Mouse (Mus musculus) liver, embryonic 16.5 days (tissue): Measurements from ENCODE around the gene Maats1. TPM values are rescaled to one million over a fixed set of nuclear protein-coding genes. Genes with fewer than 3 reads are reported as not detected.

ENCODE experiments used
- ATAC-seq: fragments of 200-750 bp; cut with Nextera tagmentation; 2 replicates; pipeline ENCODE4 v1.8.0; 2017; ENCODE audit warnings: low read depth, mild to moderate bottlenecking, moderate number of reproducible peaks, moderate library complexity
- H3K27ac ChIP-seq: fragments of 300-500 bp; sonication (generic); 2 replicates; pipeline ENCODE4 v1.5.1; 2014; ENCODE audit warnings: mild to moderate bottlenecking, low read length
- H3K27me3 ChIP-seq: fragments of 300-500 bp; sonication (generic); 2 replicates; pipeline ENCODE4 v1.6.1; 2014; ENCODE audit warnings: low read depth, low read length, mixed read lengths; ENCODE audit not compliant: control insufficient read depth, insufficient read depth
- H3K36me3 ChIP-seq: fragments of 300-500 bp; sonication (generic); 2 replicates; pipeline ENCODE4 v1.6.1; 2014; ENCODE audit warnings: mild to moderate bottlenecking; ENCODE audit not compliant: control insufficient read depth, insufficient read depth
- H3K4me1 ChIP-seq: fragments of 300-500 bp; sonication (generic); 2 replicates; pipeline ENCODE4 v1.6.1; 2014; ENCODE audit warnings: low read depth, low read length, mixed read lengths; ENCODE audit not compliant: control insufficient read depth
- H3K4me2 ChIP-seq: fragments of 300-500 bp; sonication (generic); 2 replicates; pipeline ENCODE4 v1.6.1; 2014; ENCODE audit warnings: low read depth, low read length, mixed read lengths
- H3K4me3 ChIP-seq: fragments of 300-500 bp; sonication (generic); 2 replicates; pipeline ENCODE4 v1.5.1; 2014; ENCODE audit warnings: low read depth, mild to moderate bottlenecking, low read length
- H3K9ac ChIP-seq: fragments of 300-500 bp; sonication (generic); 2 replicates; pipeline ENCODE4 v1.6.1; 2014; ENCODE audit warnings: low read depth, low read length
- H3K9me3 ChIP-seq: fragments of 300-500 bp; sonication (generic); replicated peaks from 2 replicates; pipeline ENCODE4 v1.6.1; 2016; ENCODE audit warnings: low read length; ENCODE audit not compliant: control insufficient read depth
- WGBS: fragments of 180-500 bp; shearing (Covaris S2); extraction: QIAGEN DNeasy Blood & Tissue Kit; methylation state at CpG from one replicate; pipeline ENCODE4 v1.1.7; 2014; ENCODE audit not compliant: insufficient replicate concordance; 5-methylcytosine and 5-hydroxymethylcytosine counted together
- polyA plus RNA-seq: library from polyadenylated mRNA; unstranded; fragments of >200 nt; fragmentation: Nextera tagmentation; extraction: Ambion mirVana; gene quantifications from 2 replicates; pipeline ENCODE4 v1.2.1, GENCODE M21; 2015

Gene Maats1
- polyA plus RNA-seq, 1 experiment from 2014 or later: 0.06 TPM

DNA sequence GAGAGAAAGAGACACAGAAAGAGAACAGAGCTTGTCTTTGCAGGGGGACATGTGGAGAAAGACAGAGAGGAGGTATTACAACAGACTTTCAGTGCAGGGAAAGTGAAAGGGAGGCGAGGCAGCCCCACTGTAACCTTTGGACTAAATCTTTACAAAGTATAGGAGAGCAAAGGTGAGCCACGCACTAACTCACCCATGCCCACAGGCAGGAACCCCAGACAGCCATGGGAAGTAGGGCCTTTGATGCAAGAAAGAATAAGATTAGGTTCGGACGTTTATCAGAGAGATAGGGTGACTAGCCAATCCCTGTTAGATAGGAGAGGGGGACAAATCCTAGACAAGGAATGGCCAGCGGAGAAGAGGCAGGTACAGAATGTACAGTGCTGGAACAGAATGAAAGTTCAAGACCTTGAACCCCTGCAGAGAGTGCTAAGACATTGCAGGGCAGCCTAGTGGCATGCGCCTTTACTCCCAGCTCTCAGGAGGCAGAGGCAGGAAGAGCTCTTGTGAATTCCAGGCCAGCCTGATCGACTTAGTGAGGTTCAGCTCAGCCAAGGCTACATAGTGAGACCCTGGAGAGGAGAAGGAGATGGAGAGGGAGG lies 59.3 kb downstream of the Maats1 start:
- Histone ChIP-seq H3K4me3 (no peak overlapping the region), H3K36me3 (no peaks in the 10 kb centered on the region), H3K27ac (peak overlapping the region; percentile 76), H3K27me3 (no peaks in the 10 kb centered on the region), H3K4me1 (peaks cover 4% of the 10 kb centered on the region), H3K9ac (no peak overlapping the region), H3K9me3 (no peaks in the 10 kb centered on the region), H3K4me2 (0 out of 2 replicates have a peak overlapping the region, but pooled peaks have one; percentile 28)
- ATAC-seq: peak; percentile 75
- 40% methylated on average over 7 of the region's 7 CpGs for WGBS

DNA sequence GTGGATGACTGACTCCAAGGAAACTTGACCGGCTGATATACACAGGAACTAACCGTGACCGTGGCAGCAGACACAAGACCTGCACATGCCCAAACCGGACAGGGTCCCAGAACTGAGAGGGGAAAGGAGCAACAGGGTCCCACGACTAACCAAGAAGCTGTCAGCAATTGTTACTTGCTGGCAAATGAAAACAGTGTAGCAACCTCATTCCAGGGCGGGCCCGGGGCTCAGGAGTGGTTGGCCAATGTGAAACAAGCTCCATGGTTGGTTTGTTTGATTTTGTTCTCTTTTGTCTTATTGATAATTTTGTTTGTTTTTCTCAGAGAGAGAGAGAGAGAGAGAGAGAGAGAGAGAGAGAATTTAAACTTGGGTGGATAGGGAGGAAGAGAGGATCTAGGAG lies 61.0 kb downstream of the Maats1 start:
- Histone ChIP-seq H3K9me3 (no peaks in the 10 kb centered on the region), H3K4me1 (peaks cover 4% of the 10 kb centered on the region), H3K4me3 (no peak overlapping the region), H3K27me3 (no peaks in the 10 kb centered on the region), H3K9ac (no peak overlapping the region), H3K36me3 (no peaks in the 10 kb centered on the region), H3K27ac (no peak overlapping the region; the same call in 1 of the 2 replicates), H3K4me2 (no peak overlapping the region)
- ATAC-seq: no peak
- 55% methylated on average over 7 of the region's 7 CpGs for WGBS

DNA sequence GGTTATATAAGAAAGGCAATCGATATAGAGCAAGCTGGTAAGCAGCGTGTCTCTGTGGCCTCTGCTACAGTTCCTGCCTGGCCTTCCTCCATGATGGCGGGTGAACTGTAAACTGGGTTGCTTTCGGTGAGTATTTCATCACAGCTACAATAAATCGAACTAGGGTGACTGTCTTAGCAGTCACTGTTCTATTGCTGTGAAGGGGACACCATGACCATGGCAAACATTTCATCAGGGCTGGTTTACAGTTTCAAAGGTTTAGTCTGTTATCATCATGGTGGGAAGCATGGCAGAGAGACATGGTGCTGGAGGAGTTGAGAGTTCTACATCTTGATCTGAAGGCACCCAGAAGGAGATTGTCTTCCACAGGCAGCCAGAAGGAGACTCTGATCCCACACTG lies 62.1 kb downstream of the Maats1 start:
- Histone ChIP-seq H3K4me1 (peaks cover under 1% of the 10 kb centered on the region), H3K27ac (peak overlapping the region; percentile 33), H3K27me3 (no peaks in the 10 kb centered on the region), H3K36me3 (no peaks in the 10 kb centered on the region), H3K9ac (no peak overlapping the region), H3K4me2 (no peak overlapping the region), H3K4me3 (no peak overlapping the region), H3K9me3 (no peaks in the 10 kb centered on the region)
- WGBS: 59% methylated on average over 5 of the region's 5 CpGs
- peak; percentile 50 for ATAC-seq

DNA sequence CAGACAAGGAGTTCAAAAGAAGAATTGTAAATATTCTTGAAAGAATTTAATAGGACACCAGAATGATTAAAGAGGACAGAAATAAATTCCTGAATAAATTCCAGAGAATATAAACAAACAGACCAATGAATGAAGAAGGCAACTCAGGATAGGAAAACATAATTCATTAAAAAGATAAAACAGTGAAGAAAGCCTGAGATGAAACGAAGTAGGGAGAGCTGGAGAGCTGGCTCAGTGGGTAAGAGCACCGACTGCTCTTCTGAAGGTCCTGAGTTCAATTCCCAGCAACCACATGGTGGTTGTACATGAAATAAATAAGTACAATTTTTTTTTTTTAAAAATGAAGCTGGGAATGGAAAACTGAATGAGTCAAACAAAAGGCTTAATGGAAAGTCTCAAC lies 67.2 kb downstream of the Maats1 start:
- no peak overlapping the region for H3K27ac ChIP-seq
- WGBS: 52% methylated on average over 2 of the region's 2 CpGs

DNA sequence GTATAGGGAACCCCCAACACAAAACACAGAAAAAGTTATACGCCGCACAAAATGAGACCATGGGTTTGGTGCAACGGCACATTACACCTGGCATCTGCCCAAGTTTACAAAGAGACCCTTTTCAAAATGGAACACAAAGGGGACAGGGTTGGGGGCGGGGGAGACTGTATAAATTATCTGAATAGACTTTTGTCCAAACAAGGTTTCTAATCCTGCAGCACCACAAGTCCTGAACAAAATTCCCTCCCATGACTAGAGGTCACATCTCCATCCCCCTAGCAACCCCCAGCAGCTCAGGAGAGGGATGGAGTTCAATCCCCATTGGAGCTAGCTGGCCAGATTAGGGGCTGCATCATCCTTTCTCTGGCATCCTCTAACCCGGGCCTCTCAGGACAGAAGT lies 69.5 kb downstream of the Maats1 start:
- Histone ChIP-seq H3K9me3 (no peaks in the 10 kb centered on the region), H3K27ac (no peak overlapping the region), H3K9ac (no peak overlapping the region), H3K27me3 (no peaks in the 10 kb centered on the region), H3K4me2 (no peak overlapping the region), H3K36me3 (no peaks in the 10 kb centered on the region), H3K4me3 (no peak overlapping the region), H3K4me1 (no peaks in the 10 kb centered on the region)
- WGBS: 53% methylated on average over 5 of the region's 5 CpGs
- no peak for ATAC-seq

More for the DNA sequence above, 67.2 kb downstream of the Maats1 start:
- Histone ChIP-seq H3K4me1 (no peaks in the 10 kb centered on the region), H3K9me3 (no peaks in the 10 kb centered on the region), H3K27me3 (no peaks in the 10 kb centered on the region), H3K4me2 (no peak overlapping the region), H3K36me3 (no peaks in the 10 kb centered on the region), H3K4me3 (no peak overlapping the region), H3K9ac (no peak overlapping the region)
- ATAC-seq: no peak

DNA sequence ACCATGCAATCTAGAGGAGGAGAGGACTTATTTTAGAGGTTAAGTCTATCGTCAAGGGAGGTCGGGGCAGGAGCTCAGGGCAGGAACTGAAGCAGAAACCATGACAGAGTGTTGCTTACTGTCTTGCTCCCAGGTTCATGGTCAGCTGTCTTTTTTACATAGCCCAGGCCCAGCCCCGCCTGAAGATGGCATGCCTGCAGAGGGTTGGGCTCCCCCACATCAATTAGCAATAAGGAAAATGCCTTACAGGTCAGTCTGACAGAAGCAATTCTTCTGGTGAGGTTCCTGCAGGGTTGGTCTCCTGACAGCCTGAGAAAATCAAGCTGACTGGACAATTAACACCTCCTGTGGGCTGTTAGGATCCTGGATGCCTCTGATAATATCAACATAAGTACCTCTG lies 70.3 kb downstream of the Maats1 start:
- Histone ChIP-seq H3K27ac (no peak overlapping the region), H3K4me1 (no peaks in the 10 kb centered on the region), H3K9ac (no peak overlapping the region), H3K4me3 (no peak overlapping the region), H3K9me3 (no peaks in the 10 kb centered on the region), H3K4me2 (no peak overlapping the region), H3K27me3 (no peaks in the 10 kb centered on the region), H3K36me3 (no peaks in the 10 kb centered on the region)
- 42% methylated on average over 3 of the region's 3 CpGs for WGBS
- ATAC-seq: no peak

DNA sequence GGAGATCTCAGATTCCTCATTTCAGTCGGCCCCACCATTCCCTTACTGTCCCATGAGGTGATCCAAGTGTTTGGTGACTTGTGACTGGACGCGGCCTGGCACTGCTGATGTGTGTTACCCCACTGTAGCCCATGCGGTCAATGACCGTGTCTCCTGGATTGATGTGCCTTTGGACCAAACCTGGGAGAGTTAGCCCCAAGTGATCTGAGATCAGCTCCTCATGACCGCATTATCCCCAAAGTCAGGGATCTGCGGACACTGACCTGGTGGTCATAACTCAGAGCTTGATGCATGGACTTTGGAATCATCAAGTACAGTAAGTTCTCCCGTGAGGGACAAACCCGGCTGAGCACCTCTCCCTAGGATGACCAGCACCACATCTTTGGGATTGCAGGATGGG lies 86.0 kb downstream of the Maats1 start:
- no peak for ATAC-seq
- Histone ChIP-seq H3K27ac (no peak overlapping the region), H3K4me1 (no peaks in the 10 kb centered on the region), H3K9ac (no peak overlapping the region), H3K27me3 (no peaks in the 10 kb centered on the region), H3K36me3 (no peaks in the 10 kb centered on the region), H3K9me3 (no peaks in the 10 kb centered on the region), H3K4me3 (no peak overlapping the region), H3K4me2 (no peak overlapping the region)
- 71% methylated on average over 9 of the region's 9 CpGs for WGBS

DNA sequence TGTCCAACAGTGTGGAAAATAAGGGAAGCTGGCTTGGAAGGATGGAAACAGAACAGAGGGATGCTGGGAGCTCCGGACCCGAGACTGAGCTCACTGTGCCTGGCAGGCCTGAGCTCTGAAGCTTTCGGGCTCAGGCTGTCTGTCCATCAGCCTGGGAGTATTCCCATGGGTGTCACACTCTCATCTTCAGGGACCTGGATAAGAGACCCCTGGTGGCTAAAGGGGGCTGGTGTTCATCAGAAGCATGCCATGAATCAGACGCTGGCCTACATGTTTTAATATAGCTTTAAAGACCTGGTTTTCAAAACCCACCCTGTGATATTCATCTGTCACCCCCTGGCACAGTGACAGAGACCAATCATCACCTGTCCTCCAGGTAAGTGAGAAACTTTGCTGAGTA lies 86.8 kb downstream of the Maats1 start:
- ATAC-seq: no peak
- Histone ChIP-seq H3K27me3 (no peaks in the 10 kb centered on the region), H3K4me2 (no peak overlapping the region), H3K27ac (no peak overlapping the region), H3K4me1 (no peaks in the 10 kb centered on the region), H3K36me3 (no peaks in the 10 kb centered on the region), H3K9me3 (no peaks in the 10 kb centered on the region), H3K4me3 (no peak overlapping the region), H3K9ac (no peak overlapping the region)
- 62% methylated on average over 4 of the region's 4 CpGs for WGBS

DNA sequence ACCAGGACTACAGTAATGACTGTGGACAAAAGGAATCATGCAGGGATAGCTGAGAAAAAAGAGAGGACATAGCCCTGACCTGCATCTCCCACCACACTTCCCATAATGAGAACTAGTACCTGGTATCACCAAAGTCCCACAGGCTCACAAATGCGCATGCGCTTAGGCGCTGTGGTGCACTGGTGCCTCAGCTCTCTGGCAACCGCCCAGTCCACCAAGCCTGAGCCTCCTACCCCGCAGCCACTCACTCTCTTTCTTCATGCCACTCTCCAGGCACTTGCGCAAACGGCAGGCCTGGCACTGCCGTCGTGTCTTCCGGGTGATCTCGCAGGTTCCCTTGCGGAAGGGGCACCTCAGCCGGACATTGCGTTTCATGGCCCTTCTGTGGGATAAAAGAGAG lies 87.9 kb downstream of the Maats1 start:
- ATAC-seq: no peak
- Histone ChIP-seq H3K4me3 (no peak overlapping the region), H3K27me3 (no peaks in the 10 kb centered on the region), H3K9ac (no peak overlapping the region), H3K36me3 (no peaks in the 10 kb centered on the region), H3K9me3 (no peaks in the 10 kb centered on the region), H3K4me2 (no peak overlapping the region), H3K27ac (no peak overlapping the region), H3K4me1 (no peaks in the 10 kb centered on the region)
- WGBS: 80% methylated on average over 14 of the region's 14 CpGs
